Mouse (Mus musculus): ENCODE measurements around the gene Fpr-rs4. TPM values are rescaled to one million over a fixed set of nuclear protein-coding genes. Genes with fewer than 3 reads are reported as not detected.
"Not testable (repeated sequence)": the region's sequence is repeated elsewhere in the genome, so short reads cannot be mapped to it uniquely, and the experiment has no call there.

Fpr-rs4 gene
- polyA plus RNA-seq (2015; fragmentation: Nextera tagmentation; extraction: Ambion mirVana) = not detected in 2 replicates

GRCm38 (mm10) chr17:18021433-18021832, at the start of gene Fpr-rs4:
Gene Fpr-rs4, plus strand, starts transcription at chr17:18021733.
- Histone ChIP-seq H3K36me3 (ENCODE audit: control insufficient read depth, insufficient read depth, low read length) (no peaks in the 10 kb centered on the region), H3K4me2 (replicated peaks; ENCODE audit: low read depth) (no peak within 1 kb of the TSS), H3K9me3 (ENCODE audit: control insufficient read depth, low read length) (no peaks in the 10 kb centered on the region), H3K9ac (ENCODE audit: low read length) (no peak within 1 kb of the TSS), H3K4me1 (replicated peaks; ENCODE audit: control insufficient read depth, insufficient read depth) (no peaks in the 10 kb centered on the region), H3K27me3 (ENCODE audit: control insufficient read depth, insufficient read depth, low read length) (no peaks in the 10 kb centered on the region), H3K27ac (replicated peaks) (no peak within 1 kb of the TSS), H3K4me3 (ENCODE audit: low read depth, low read length) (no peak within 1 kb of the TSS)
- WGBS = 41% methylated on average over 2 of the region's 2 CpGs
- TF ChIP-seq CTCF (IDR thresholded peaks at IDR 0.05; ENCODE audit: low read depth) (no peak), EP300 (optimal IDR thresholded peaks at IDR 0.05) (no peak)
- DNase-seq (ENCODE audit: low spot score) = no peak
- ATAC-seq (ENCODE audit: low FRiP score, low TSS enrichment) = no peak

- no peak for DNase-seq (ENCODE audit: low spot score)
- Histone ChIP-seq H3K27ac (replicated peaks) (no peak overlapping the region), H3K4me2 (replicated peaks; ENCODE audit: low read depth) (no peak overlapping the region), H3K36me3 (ENCODE audit: control insufficient read depth, insufficient read depth, low read length) (no peaks in the 10 kb centered on the region), H3K4me3 (ENCODE audit: low read depth, low read length) (no peak overlapping the region), H3K9ac (ENCODE audit: low read length) (no peak overlapping the region), H3K9me3 (ENCODE audit: control insufficient read depth, low read length) (no peaks in the 10 kb centered on the region), H3K27me3 (ENCODE audit: control insufficient read depth, insufficient read depth, low read length) (no peaks in the 10 kb centered on the region), H3K4me1 (replicated peaks; ENCODE audit: control insufficient read depth, insufficient read depth) (no peaks in the 10 kb centered on the region)
- TF ChIP-seq CTCF (IDR thresholded peaks at IDR 0.05; ENCODE audit: low read depth) (peak; percentile 47), EP300 (optimal IDR thresholded peaks at IDR 0.05) (no peak)
- 22% methylated on average over 1 of the region's 1 CpGs for WGBS
- ATAC-seq (ENCODE audit: low FRiP score, low TSS enrichment) = no peak
These were observed 48.1 kb upstream of the Fpr-rs4 start for GRCm38 (mm10) chr17:17973443-17973842.

- not testable (repeated sequence) for H3K4me2 ChIP-seq (replicated peaks; ENCODE audit: low read depth); H3K4me3 ChIP-seq (ENCODE audit: low read depth, low read length); H3K27ac ChIP-seq (replicated peaks); H3K27me3 ChIP-seq (ENCODE audit: control insufficient read depth, insufficient read depth, low read length); H3K4me1 ChIP-seq (replicated peaks; ENCODE audit: control insufficient read depth, insufficient read depth); H3K36me3 ChIP-seq (ENCODE audit: control insufficient read depth, insufficient read depth, low read length); H3K9ac ChIP-seq (ENCODE audit: low read length); H3K9me3 ChIP-seq (ENCODE audit: control insufficient read depth, low read length); ATAC-seq (ENCODE audit: low FRiP score, low TSS enrichment); DNase-seq (ENCODE audit: low spot score)
- WGBS = 80% methylated on average over 2 of the region's 2 CpGs
These were observed 40.3 kb upstream of the Fpr-rs4 start for GRCm38 (mm10) chr17:17981232-17981631.

GRCm38 (mm10) chr17:18004752-18005151, 16.8 kb upstream of the Fpr-rs4 start:
- Histone ChIP-seq H3K4me3 (ENCODE audit: low read depth, low read length) (no peak overlapping the region), H3K9me3 (ENCODE audit: control insufficient read depth, low read length) (no peaks in the 10 kb centered on the region), H3K36me3 (ENCODE audit: control insufficient read depth, insufficient read depth, low read length) (no peaks in the 10 kb centered on the region), H3K27ac (replicated peaks) (no peak overlapping the region), H3K4me2 (replicated peaks; ENCODE audit: low read depth) (no peak overlapping the region), H3K9ac (ENCODE audit: low read length) (no peak overlapping the region), H3K4me1 (replicated peaks; ENCODE audit: control insufficient read depth, insufficient read depth) (no peaks in the 10 kb centered on the region), H3K27me3 (ENCODE audit: control insufficient read depth, insufficient read depth, low read length) (no peaks in the 10 kb centered on the region)
- DNase-seq (ENCODE audit: low spot score) (no peak), ATAC-seq (ENCODE audit: low FRiP score, low TSS enrichment) (no peak)
- WGBS = 91% methylated on average over 1 of the region's 1 CpGs
- TF ChIP-seq EP300 (optimal IDR thresholded peaks at IDR 0.05) (no peak), CTCF (IDR thresholded peaks at IDR 0.05; ENCODE audit: low read depth) (no peak)

- Histone ChIP-seq H3K27me3 (ENCODE audit: control insufficient read depth, insufficient read depth, low read length) (no peaks in the 10 kb centered on the region), H3K9ac (ENCODE audit: low read length) (no peak within 1 kb of the TSS), H3K27ac (replicated peaks) (no peak within 1 kb of the TSS), H3K9me3 (ENCODE audit: control insufficient read depth, low read length) (no peaks in the 10 kb centered on the region), H3K4me2 (replicated peaks; ENCODE audit: low read depth) (no peak within 1 kb of the TSS), H3K36me3 (ENCODE audit: control insufficient read depth, insufficient read depth, low read length) (no peaks in the 10 kb centered on the region), H3K4me3 (ENCODE audit: low read depth, low read length) (no peak within 1 kb of the TSS), H3K4me1 (replicated peaks; ENCODE audit: control insufficient read depth, insufficient read depth) (no peaks in the 10 kb centered on the region)
- DNase-seq (ENCODE audit: low spot score) = no peak
- WGBS = 36% methylated on average over 2 of the region's 2 CpGs
- no peak for TF ChIP-seq EP300 (optimal IDR thresholded peaks at IDR 0.05)
- no peak for TF ChIP-seq CTCF (IDR thresholded peaks at IDR 0.05; ENCODE audit: low read depth)
- no peak for ATAC-seq (ENCODE audit: low FRiP score, low TSS enrichment)
These were observed 27.6 kb downstream of the Fpr-rs4 start, which contains the start of gene Vmn2r124 for GRCm38 (mm10) chr17:18049124-18049523. Gene Vmn2r124, plus strand, starts transcription at chr17:18049424.

Other genes with a start within 250 kb of the Fpr-rs4 start
- gene Spaca6, start 194.6 kb upstream of the Fpr-rs4 start, polyA plus RNA-seq (2015; fragmentation: Nextera tagmentation; extraction: Ambion mirVana) = 7.9 and 8.2 TPM in 2 replicates
- 0.78 and 0.98 TPM in 2 replicates for gene Has1, start 166.5 kb upstream of the Fpr-rs4 start, polyA plus RNA-seq (2015; fragmentation: Nextera tagmentation; extraction: Ambion mirVana)
- 0.36 and 0.59 TPM in 2 replicates for gene Fpr1, start 137.8 kb upstream of the Fpr-rs4 start, polyA plus RNA-seq (2015; fragmentation: Nextera tagmentation; extraction: Ambion mirVana)
- 0.19 and 0.27 TPM in 2 replicates for gene Fpr2, start 133.9 kb upstream of the Fpr-rs4 start, polyA plus RNA-seq (2015; fragmentation: Nextera tagmentation; extraction: Ambion mirVana)
- not detected in 2 replicates for gene Fpr3, start 133.9 kb upstream of the Fpr-rs4 start, polyA plus RNA-seq (2015; fragmentation: Nextera tagmentation; extraction: Ambion mirVana)
- 0.01 TPM in 1 of 2 replicates, not detected in the other for gene Vmn2r124, start 27.7 kb downstream of the Fpr-rs4 start, polyA plus RNA-seq (2015; fragmentation: Nextera tagmentation; extraction: Ambion mirVana)
- not detected in 2 replicates for gene Vmn2r91, start 63.3 kb downstream of the Fpr-rs4 start, polyA plus RNA-seq (2015; fragmentation: Nextera tagmentation; extraction: Ambion mirVana)
- gene Vmn2r92, start 130.2 kb downstream of the Fpr-rs4 start, polyA plus RNA-seq (2015; fragmentation: Nextera tagmentation; extraction: Ambion mirVana) = not detected in 2 replicates